Mouse (Mus musculus) MEL (cell line): Measurements from ENCODE around the gene Akt3. TPM values are rescaled to one million over a fixed set of nuclear protein-coding genes. Genes with fewer than 3 reads are reported as not detected.

Experiments used
- DNase-seq: peaks from one replicate; pipeline ENCODE4 v3.0.0; 2011; ENCODE audit warnings: low read depth, low spot score
- H3K27ac ChIP-seq: 2 replicates; pipeline ENCODE4 v1.5.1; 2012; ENCODE audit warnings: low read depth, mild to moderate bottlenecking, control low read depth, low read length, moderate library complexity; ENCODE audit not compliant: control insufficient read depth
- H3K27me3 ChIP-seq, 2 experiments: fragments of 150-350 bp in 1 of 2; sonication (generic) in 1 of 2; 2 replicates each; pipeline ENCODE4 v1.6.1; 2012; ENCODE audit warnings: low read length in 2 of 2, mild to moderate bottlenecking in 2 of 2, improper control_type of control experiment in 1 of 2, moderate library complexity in 1 of 2; ENCODE audit not compliant: insufficient read depth in 2 of 2, control insufficient read depth in 1 of 2
- H3K36me3 ChIP-seq, 2 experiments: 2 replicates each; pipeline ENCODE4 v1.6.1; 2012 to 2014; ENCODE audit warnings: low read length in 2 of 2, improper control_type of control experiment in 1 of 2, inconsistent platforms in 1 of 2, mild to moderate bottlenecking in 1 of 2; ENCODE audit not compliant: insufficient read depth in 2 of 2, control insufficient read depth in 1 of 2
- H3K4me1 ChIP-seq, 2 experiments: fragments of 150-350 bp in 1 of 2; sonication (generic) in 1 of 2; 2 replicates each; pipeline ENCODE4 v1.6.1; 2012; ENCODE audit warnings: low read length in 2 of 2, improper control_type of control experiment in 1 of 2, mild to moderate bottlenecking in 1 of 2; ENCODE audit not compliant: insufficient read depth in 2 of 2, control insufficient read depth in 1 of 2
- H3K4me3 ChIP-seq, 2 experiments: fragments of 150-350 bp in 1 of 2; sonication (generic) in 1 of 2; 2 replicates each; pipeline ENCODE4 v1.5.1; 2012; ENCODE audit warnings: low read depth in 2 of 2, low read length in 2 of 2, mild to moderate bottlenecking in 2 of 2, moderate library complexity in 2 of 2, control low read depth in 1 of 2, improper control_type of control experiment in 1 of 2; ENCODE audit not compliant: control insufficient read depth in 1 of 2, insufficient read depth in 1 of 2
- H3K79me2 ChIP-seq: 2 replicates; pipeline ENCODE4 v1.6.1; 2012; ENCODE audit warnings: mild to moderate bottlenecking, low read length, moderate library complexity; ENCODE audit not compliant: control insufficient read depth, poor library complexity, insufficient read depth
- H3K9ac ChIP-seq: 2 replicates; pipeline ENCODE4 v1.6.1; 2012; ENCODE audit warnings: low read depth, mild to moderate bottlenecking, control low read depth, low read length, moderate library complexity; ENCODE audit not compliant: control insufficient read depth, poor library complexity, severe bottlenecking
- H3K9me3 ChIP-seq: fragments of 150-350 bp; sonication (generic); replicated peaks from 2 replicates; pipeline ENCODE4 v1.6.1; 2012; ENCODE audit warnings: mild to moderate bottlenecking, low read length, improper control_type of control experiment, moderate library complexity; ENCODE audit not compliant: insufficient read depth
- CHD1 ChIP-seq: IDR thresholded peaks from 2 replicates; pipeline ENCODE4 v1.6.1; 2012; ENCODE audit warnings: low read depth, mild to moderate bottlenecking, inconsistent platforms, low read length, improper control_type of control experiment
- CTCF ChIP-seq, 3 experiments: IDR thresholded peaks in 2 of 3; conservative IDR thresholded peaks in 1 of 3; 2 replicates each; pipeline ENCODE4 v1.5.1; 2011 to 2012; ENCODE audit warnings: low read length in 3 of 3, low read depth in 2 of 3, mild to moderate bottlenecking in 2 of 3, improper control_type of control experiment in 1 of 3, inconsistent platforms in 1 of 3, mixed read lengths in 1 of 3, moderate library complexity in 1 of 3; ENCODE audit not compliant: control insufficient read depth in 1 of 3, insufficient read depth in 1 of 3, poor library complexity in 1 of 3, severe bottlenecking in 1 of 3
- E2F4 ChIP-seq: IDR thresholded peaks from 2 replicates; pipeline ENCODE4 v1.6.1; 2011; ENCODE audit warnings: low read depth, low read length, improper control_type of control experiment, borderline replicate concordance
- ELF1 ChIP-seq: IDR thresholded peaks from 2 replicates; pipeline ENCODE4 v1.6.1; 2014; ENCODE audit warnings: low read depth, mild to moderate bottlenecking, inconsistent platforms, low read length, improper control_type of control experiment, moderate library complexity
- ETS1 ChIP-seq: IDR thresholded peaks from 2 replicates; pipeline ENCODE4 v1.6.1; 2012; ENCODE audit warnings: low read depth, mild to moderate bottlenecking, inconsistent platforms, low read length, improper control_type of control experiment, moderate library complexity
- HCFC1 ChIP-seq: IDR thresholded peaks from 2 replicates; pipeline ENCODE4 v1.6.1; 2012; ENCODE audit warnings: low read depth, mild to moderate bottlenecking, inconsistent platforms, low read length, improper control_type of control experiment, moderate library complexity
- KAT2A ChIP-seq: conservative IDR thresholded peaks from 2 replicates; pipeline ENCODE4 v1.6.1; 2012; ENCODE audit warnings: low read depth, low read length, improper control_type of control experiment, inconsistent platforms
- MAFK ChIP-seq: IDR thresholded peaks from 2 replicates; pipeline ENCODE4 v1.6.1; 2011; ENCODE audit warnings: low read depth, mild to moderate bottlenecking, low read length, improper control_type of control experiment, borderline replicate concordance
- MAX ChIP-seq: IDR thresholded peaks from 2 replicates; pipeline ENCODE4 v1.6.1; 2011; ENCODE audit warnings: low read length, improper control_type of control experiment
- MAZ ChIP-seq: IDR thresholded peaks from 2 replicates; pipeline ENCODE4 v1.6.1; 2012; ENCODE audit warnings: low read depth, mild to moderate bottlenecking, inconsistent platforms, low read length, improper control_type of control experiment
- NELFE ChIP-seq: IDR thresholded peaks from 2 replicates; pipeline ENCODE4 v1.6.1; 2011; ENCODE audit warnings: low read depth, low read length, improper control_type of control experiment
- SIN3A ChIP-seq: IDR thresholded peaks from 2 replicates; pipeline ENCODE4 v1.6.1; 2012; ENCODE audit warnings: low read length, improper control_type of control experiment, inconsistent platforms
- TCF12 ChIP-seq: IDR thresholded peaks from 2 replicates; pipeline ENCODE4 v1.6.1; 2014; ENCODE audit warnings: low read depth, mild to moderate bottlenecking, inconsistent platforms, low read length, improper control_type of control experiment, moderate library complexity
- UBTF ChIP-seq: IDR thresholded peaks from 2 replicates; pipeline ENCODE4 v1.6.1; 2012; ENCODE audit warnings: low read depth, mild to moderate bottlenecking, inconsistent platforms, low read length, improper control_type of control experiment, moderate library complexity, borderline replicate concordance; ENCODE audit not compliant: insufficient read depth
- USF1 ChIP-seq: IDR thresholded peaks from 2 replicates; pipeline ENCODE4 v1.6.1; 2014; ENCODE audit warnings: low read depth, mild to moderate bottlenecking, inconsistent platforms, low read length, improper control_type of control experiment, moderate library complexity
- USF2 ChIP-seq, 2 experiments: IDR thresholded peaks; 2 replicates each; pipeline ENCODE4 v1.6.1; 2011 to 2012; ENCODE audit warnings: improper control_type of control experiment in 2 of 2, low read length in 2 of 2, borderline replicate concordance in 1 of 2, inconsistent platforms in 1 of 2, low read depth in 1 of 2, mild to moderate bottlenecking in 1 of 2; ENCODE audit not compliant: insufficient read depth in 1 of 2
- ZKSCAN1 ChIP-seq: IDR thresholded peaks from 2 replicates; pipeline ENCODE4 v1.6.1; 2012; ENCODE audit warnings: low read depth, mild to moderate bottlenecking, inconsistent platforms, low read length, improper control_type of control experiment, moderate library complexity
- polyA plus RNA-seq, 2 experiments: library from polyadenylated mRNA; stranded (reverse) in 1 of 2; unstranded in 1 of 2; fragments of >175 nt in 1 of 2; fragments of >200 nt in 1 of 2; gene quantifications; 2 replicates each; pipeline versions ENCODE4 v1.2.1 to v1.2.4; 2012; ENCODE audit warnings: low replicate concordance in 2 of 2, low read depth in 1 of 2; ENCODE audit not compliant: insufficient read length in 2 of 2, insufficient read depth in 1 of 2, missing spikeins in 1 of 2
- total RNA-seq: library from RNA; depleted of rRNA; stranded (reverse); fragments of 300-350 nt; gene quantifications from 2 replicates; pipeline ENCODE4 v1.2.3, GENCODE M21; 2012

Akt3 gene
- total and polyA plus RNA-seq, 3 experiments: 3.5 to 6.2 TPM; not detected in 1

GRCm38 (mm10) chr1:177004041-177004741 is 253.8 kb downstream of the Akt3 start:
- no peaks in the 10 kb centered on the region for H3K27me3 ChIP-seq
- peaks cover 0 to 4% of the 10 kb centered on the region in 2 experiments; a peak in 1 of 4 replicates for H3K36me3 ChIP-seq
- H3K9me3 ChIP-seq: no peaks in the 10 kb centered on the region
- H3K4me3 ChIP-seq: no peak overlapping the region
- no peak overlapping the region for H3K9ac ChIP-seq
- DNase-seq: no peak
- H3K27ac ChIP-seq: no peak overlapping the region
- TF ChIP-seq MAFK (no peak), ETS1 (no peak), SIN3A (no peak), MAZ (no peak), USF2 (IDR thresholded peaks at IDR 0.05; ENCODE audit: borderline replicate concordance in 1 of 2, insufficient read depth in 1 of 2, low read depth in 1 of 2, low read length in 2 of 2) (no peak), TCF12 (no peak)
- TF ChIP-seq, all 39 proteins: peak for 0
- H3K79me2 ChIP-seq: no peaks in the 10 kb centered on the region
- H3K4me1 ChIP-seq: peaks cover 0 to 10% of the 10 kb centered on the region in 2 experiments; a peak in 2 of 4 replicates

- no peak overlapping the region for H3K27ac ChIP-seq
- H3K9ac ChIP-seq: no peak overlapping the region
- H3K4me3 ChIP-seq: no peak overlapping the region
- TF ChIP-seq CHD1 (no peak), E2F4 (no peak), UBTF (no peak), CTCF (IDR thresholded peaks at IDR 0.05 in 2 of 3, conservative IDR thresholded peaks at IDR 0.05 in 1 of 3; ENCODE audit: control insufficient read depth in 1 of 3, insufficient read depth in 1 of 3, low read depth in 2 of 3, low read length in 3 of 3, poor library complexity in 1 of 3, severe bottlenecking in 1 of 3) (no peak), KAT2A (no peak), ZKSCAN1 (no peak), USF1 (no peak), MAFK (no peak), NELFE (no peak), USF2 (IDR thresholded peaks at IDR 0.05; ENCODE audit: borderline replicate concordance in 1 of 2, insufficient read depth in 1 of 2, low read depth in 1 of 2, low read length in 2 of 2) (no peak), ETS1 (no peak), HCFC1 (no peak), MAX (no peak), ELF1 (no peak)
- no peaks in the 10 kb centered on the region for H3K4me1 ChIP-seq
- no peaks in the 10 kb centered on the region for H3K79me2 ChIP-seq
- no peaks in the 10 kb centered on the region for H3K27me3 ChIP-seq
- no peak for DNase-seq
- no peaks in the 10 kb centered on the region for H3K36me3 ChIP-seq
- H3K9me3 ChIP-seq: no peaks in the 10 kb centered on the region
Measured at GRCm38 (mm10) chr1:177002951-177003350, 255.1 kb downstream of the Akt3 start.
